Mouse (Mus musculus) skeletal muscle tissue, adult 2 months (tissue): ENCODE data around the gene Irx4.

Experiments
- DNase-seq: peaks from one replicate; pipeline ENCODE4 v3.0.0-alpha.2; 2012; ENCODE audit warnings: low read depth, low spot score

The Irx4 gene

DNA sequence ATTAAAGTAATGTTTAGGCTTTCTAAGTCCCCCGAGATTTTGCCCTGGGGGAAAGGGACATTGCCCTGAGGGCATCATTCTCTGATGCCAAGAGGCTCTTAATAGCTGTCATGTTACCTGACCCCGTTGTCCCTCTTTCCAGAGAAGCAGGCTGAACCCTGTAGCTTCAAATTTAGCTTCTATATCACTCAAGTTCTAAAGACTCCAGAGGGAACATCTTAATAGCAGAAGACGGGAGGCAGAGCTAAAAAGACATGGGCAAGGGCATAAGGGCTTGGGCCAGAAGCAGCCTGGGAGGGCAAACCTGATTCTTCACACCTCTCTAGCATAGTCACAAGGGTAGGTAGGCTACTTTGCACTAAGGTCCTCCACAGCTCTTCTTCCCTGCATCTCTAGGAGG lies 9.6 kb downstream of the Irx4 start:
- DNase-seq: no peak

DNA sequence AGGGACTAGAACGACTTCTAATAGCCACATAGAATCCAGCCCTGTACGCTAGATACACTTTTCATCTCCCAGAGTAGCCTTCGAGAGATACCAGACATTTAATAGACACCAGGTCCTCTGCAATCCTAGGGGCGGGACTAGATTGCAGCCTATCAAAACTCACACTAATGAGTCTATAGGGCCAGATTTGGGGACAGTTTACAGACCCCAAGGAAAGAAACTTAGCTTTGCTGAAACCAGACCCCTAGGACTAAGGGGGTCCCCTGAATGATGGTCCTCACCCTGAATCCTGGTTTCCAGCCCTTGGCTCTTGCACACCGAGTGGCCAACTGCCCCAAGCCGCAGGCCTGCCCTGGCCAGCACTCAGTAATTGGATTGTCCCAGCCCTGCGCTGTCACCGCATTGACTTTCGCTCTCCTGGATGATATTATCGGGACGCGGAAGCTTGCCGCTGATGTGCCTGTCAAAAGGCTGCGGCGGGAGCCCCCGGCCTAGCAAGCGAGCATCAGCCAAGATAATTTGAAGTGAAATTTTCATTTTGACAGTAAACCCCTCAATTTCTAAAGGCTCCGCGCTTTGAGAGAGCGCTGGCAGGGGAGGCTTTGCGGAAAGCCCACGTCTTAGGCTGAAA lies 10.3 kb downstream of the Irx4 start:
- no peak for DNase-seq

DNA sequence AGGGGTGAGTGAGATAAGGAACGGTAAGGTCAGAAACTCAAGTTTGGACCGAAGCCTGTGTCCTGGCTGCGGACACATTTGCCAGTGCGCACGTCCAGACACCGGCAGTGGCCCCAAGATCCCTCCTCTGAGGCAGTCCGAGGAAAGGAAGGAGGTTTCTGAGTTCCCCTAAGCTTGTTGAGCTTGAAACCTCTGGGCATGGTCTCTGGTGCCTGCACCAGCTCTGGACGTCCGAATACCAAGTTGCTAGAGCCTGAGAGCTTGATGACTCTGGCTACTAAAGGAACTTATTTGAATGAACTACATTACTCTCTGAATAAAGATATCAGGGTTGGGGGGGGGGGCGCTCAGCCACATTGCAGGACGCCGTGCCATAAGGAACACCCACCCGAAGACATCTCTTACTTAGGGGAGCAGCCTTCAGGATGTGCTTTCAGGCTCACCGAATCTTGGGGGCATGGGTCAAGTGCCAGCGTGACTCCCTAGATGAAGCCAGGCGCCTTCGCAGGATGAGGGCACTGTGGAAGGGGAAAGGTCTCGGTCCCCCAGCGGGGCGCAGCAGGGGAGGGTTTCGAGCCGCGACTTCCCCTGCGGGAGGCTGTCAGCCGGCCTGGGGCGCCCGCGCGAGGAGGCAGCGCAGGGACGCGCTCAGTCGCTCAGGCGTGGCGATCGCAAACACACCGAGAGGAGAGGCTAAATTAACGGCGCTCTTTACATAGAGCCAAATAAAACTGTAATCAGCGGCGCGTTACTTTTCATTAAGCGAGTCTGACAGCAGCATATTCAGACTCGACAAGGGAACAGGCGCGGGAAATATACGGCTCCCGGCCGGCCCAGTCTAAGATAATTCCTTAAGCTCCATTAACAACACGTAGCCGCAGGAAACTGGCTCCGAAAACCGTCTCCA lies 11.3 kb downstream of the Irx4 start:
- no peak for DNase-seq

DNA sequence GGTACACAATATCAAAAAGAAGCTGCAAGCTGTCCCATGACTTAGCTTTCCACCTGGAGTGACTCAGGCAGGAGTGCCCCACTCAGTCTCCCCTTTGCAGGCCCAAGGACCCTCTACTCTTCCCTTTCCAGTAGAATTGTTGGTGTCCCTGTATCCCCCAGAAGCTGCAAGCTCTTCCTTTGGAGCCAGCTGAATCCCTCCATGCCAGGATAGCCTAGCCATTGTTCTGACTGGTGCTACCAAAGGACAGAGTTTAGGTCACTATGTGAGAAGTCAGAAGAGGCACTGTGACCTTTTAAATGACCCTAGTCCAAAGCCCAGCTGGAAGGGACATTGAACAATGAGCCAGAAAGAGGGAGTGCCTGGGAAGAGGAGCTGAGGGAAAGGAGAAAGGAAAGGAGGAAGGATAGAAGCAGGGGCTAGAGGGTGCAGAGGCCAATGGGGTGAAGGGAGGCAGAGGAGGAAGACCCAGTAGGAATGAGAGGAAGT lies 12.6 kb downstream of the Irx4 start:
- no peak for DNase-seq

DNA sequence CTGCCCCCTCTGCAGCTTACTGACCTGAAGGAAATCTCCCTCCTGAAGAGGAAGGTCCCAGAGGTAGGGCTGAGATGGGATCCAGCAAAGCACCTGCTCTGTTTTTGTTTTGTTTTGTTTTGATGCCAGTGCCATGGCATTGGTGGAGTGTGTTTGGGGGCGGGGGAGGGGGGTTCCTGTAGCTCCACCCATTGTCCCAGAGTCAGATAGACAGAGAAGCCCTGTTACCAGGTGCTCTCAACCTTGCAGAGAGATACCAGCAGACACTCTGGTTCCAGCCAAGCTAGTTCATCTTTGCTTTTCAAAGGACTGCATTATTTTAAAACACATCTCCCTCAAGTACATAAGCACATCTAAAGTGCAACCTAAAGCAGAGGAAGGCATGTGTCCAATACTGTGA lies 13.3 kb downstream of the Irx4 start:
- no peak for DNase-seq

DNA sequence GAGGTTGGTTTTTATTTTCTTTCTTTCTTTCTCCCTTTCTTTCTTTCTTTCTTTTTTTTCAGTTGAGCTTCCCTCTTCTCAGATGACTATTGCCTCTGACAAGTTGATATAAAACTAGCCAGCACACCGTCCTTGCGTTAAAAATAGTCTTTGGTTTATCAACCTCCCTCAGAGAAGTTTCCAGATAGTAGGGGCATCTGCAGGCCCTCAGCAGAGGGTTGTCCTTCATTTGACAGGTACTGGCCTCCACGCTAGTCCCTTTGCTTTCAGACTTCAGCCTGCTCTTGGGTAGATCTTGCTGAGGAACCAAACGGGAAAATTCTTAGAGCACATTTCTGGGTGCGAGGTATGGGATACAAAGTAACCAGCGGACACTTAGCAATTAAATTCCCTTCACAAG lies 17.1 kb downstream of the Irx4 start:
- DNase-seq: no peak

DNA sequence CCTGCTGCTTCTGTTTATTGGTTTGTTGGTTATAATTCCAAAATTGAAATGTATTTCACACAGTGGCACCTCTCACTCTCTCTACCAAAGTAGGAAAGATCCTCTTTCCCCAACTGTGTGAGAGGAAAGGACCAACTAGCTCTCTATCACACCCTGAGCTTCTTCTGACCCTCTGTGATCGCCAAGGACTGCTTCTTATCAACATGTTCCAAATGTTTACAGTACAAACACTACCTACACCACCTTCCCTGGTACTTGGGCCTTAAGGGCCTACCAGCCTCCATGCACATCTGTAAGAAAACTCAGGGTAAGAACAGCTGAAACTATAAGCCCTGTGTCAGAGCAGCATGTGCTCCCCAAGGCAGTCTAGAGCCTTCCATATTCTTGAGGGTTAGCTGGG lies 17.5 kb downstream of the Irx4 start:
- no peak for DNase-seq

DNA sequence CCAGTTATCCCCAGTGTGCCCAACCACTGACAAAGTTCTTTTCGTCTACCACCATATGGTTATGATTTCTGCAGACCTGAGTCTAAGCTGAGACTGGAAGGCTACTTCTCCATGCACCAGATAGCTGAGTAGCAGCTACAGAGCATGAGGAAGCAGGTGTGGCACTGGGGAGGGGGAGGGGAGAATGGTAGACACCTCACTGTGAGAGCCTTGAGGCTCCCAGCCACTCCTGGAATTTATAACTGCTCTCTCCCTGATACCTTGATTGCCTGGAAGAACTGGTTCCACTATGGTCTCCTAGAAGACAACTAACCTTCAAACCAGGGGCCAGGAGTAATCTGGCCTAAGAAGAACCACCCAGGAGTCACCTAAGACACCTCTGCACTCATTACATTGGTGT lies 18.9 kb downstream of the Irx4 start:
- DNase-seq: no peak

DNA sequence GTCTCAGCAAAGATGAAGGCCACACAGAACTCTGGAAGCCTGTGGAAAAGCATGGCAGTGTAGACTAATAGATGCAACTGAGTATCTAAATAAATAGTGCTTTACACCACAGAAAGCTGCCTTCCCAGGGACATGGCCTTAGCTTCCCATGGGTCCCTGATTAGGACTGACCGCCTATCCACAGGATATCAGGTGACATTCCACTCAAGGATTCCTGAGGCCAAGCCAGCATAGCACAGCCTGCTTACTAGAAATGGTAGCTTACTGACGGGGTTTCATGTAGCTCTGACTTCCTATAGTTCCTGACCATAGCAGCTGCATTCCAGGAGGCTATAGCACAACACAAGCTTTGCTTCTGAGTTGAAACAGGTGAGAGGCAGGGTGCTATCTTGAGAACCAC lies 22.1 kb downstream of the Irx4 start:
- DNase-seq: no peak

DNA sequence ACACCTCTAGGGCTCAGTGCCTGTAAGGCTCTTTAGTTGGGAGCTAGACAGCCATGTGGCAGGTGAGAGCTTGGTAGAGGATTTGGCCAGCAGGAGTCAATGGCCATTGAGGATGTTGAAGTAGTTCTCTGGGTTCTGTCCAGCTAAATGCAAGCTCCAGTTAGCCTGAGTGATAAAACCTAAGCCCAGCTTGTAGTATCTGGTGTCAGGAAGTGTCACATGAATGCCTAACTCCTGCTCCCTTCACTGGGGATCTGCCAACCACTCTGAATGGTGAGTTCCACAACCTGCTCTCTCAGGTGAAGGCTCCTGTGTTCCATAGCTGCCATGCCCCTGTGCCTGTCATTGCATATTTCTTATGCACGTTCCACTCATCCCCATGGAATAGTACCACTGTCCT lies 23.3 kb downstream of the Irx4 start:
- DNase-seq: no peak

DNA sequence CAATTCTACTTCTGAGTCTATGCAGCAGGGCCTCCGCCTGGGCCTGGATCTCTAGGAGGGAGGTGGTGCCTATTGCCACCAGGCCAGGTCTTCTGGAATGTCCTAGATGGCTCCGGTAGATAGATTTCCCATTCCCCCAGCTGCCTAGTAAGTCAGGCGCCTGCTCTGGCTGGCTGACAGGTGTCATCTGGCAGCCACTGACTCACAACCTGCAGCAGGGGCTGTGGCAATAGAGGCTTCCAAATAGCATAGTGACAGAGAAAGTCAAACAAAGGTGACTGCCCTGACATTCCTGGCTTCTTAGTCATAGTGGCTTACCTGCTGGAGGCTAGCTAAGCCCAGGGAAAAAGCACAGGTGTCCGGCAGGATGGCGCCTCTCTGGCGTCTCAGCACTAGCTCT lies 29.9 kb downstream of the Irx4 start:
- peak; percentile 4 for DNase-seq

DNA sequence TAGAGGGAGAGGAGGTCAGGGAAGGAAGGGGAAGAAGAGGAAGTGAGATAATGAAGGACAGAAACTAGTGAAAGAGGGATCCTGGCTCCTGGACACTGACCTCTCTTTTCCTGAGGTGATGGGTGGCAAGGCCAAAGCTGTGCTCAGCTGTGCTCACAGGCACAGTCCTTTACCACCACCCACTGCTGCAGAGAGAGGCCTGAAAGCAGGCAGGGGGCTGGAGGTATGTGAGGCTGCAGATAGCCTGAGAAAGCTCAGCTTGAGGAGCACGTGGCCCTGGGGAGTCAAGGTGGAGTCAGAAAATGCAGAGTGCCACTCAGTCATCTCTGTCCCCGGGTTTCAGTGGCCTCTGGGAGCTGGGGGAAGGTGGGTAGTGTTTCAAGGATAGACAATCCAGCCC lies 30.8 kb downstream of the Irx4 start:
- DNase-seq: no peak

DNA sequence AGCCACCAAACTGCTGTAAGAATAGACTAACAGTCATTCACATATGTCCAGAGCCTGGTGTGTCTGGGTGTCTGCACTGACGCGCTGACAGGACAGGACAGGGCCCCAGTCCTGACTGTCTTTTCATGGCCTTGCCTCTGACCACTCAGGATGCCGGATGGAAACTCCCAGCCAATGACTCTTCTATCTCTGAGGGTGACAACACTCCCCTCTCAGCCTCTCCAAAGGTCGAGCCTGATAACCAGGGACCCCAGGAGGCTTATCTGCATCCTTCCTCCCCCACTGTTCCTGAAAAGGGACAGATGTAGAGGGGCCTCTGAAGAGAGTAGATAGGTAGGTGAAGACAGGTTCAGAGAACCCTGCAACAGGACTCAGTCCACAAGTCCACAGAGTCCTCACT lies 38.4 kb downstream of the Irx4 start:
- DNase-seq: no peak

DNA sequence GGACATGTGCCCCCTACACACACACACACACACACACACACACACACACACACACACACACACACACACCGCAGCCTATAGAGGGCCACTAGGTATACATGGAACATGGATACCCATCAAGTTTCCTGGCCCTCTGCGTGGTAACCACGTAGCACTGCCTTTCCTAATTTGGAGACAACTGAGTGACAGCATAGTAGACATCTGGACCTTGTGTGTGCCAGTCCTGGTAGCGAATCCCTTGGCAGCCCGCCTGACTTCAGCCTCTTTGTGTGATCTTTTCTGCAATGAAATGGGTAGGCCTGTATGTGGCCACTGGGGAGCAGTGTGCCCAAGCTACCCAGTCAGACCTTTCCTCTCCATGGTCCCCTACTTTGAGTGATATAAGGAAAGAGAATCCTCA lies 39.0 kb downstream of the Irx4 start:
- DNase-seq: no peak

DNA sequence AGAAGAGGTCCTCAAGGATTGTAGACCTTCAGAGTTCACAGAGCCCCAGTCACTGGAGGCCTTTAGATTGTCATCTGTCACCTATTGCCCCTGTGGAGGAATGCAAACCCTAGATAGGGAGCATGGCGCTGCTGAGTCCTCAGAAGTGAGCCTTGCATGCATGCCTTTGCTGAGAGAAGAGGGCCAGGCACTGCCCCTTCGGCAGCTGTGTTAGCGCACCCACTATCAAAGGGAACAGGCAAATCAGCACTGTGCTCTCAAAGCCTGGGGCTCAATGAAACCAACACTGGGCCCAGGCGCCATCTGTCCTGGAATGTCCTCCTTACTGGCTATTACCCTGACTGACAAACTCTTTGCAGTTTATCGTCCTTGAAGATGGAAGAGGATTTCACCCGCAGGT lies 44.5 kb downstream of the Irx4 start:
- DNase-seq: no peak

DNA sequence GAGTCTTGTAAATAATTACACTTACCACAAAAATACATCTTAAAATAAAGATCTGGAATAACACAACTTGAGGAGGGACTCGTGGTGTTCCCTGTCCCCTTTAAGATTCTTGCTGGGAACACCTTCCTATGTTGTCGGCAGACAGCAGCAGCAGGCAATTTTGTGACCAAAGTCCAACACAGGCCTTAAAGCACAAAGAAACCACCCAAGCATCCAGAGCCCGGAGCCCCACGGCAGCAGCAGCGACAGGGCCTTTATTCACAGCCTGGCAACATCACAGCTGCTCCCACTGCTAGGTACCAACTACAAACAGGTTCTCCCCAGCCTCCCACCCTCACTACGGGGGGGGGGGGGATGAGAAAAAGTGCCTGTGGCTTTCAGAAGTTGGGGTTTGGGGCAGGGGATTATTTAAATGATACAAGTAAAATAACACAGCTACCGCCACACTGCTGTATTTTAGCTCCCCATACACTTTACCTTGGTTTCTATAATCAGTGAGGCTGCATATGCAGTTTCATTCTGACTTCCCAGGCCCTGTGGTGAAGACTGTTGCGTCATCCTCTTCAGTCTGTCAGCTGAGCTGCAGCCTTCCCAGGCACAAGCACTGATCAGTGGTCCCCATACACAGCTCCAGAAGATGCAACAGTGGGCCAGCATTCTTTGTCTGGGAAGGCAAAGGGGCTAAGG lies 45.3 kb downstream of the Irx4 start:
- no peak for DNase-seq

DNA sequence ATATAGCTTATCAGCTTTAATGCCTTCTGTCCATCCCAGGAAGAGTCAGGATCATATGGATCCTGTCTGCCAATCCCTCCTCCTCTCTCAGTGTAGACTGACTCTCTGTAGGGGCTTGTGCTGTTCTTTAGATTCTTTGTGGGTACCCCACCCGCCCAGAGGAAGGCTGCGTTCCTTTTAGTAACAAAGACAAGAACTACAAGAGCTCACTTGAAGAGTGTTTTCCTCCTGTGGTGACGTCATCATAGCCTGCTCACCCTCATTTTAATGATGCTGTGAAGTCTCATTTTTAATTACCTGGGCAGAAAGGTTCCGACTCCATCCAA lies 45.8 kb downstream of the Irx4 start:
- DNase-seq: no peak

DNA sequence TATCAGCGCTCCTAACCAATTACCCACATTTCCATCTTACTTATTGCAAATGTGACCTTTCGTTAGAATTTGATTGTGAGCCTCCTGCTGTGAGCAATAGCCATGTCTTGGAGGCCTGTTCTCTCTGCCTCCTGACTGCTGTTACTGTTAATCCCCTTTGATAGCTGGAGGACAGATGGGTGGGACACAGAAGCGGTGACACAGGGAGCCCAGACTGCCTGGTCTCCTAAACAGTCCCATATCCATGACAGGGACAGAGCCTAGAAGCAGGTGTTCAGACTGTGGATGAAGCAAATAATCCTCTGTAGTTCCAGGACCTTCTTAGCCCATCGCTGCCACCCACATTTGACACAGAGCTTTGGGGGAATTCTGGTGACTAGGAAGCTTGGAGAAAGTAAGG lies 46.2 kb downstream of the Irx4 start:
- DNase-seq: no peak

DNA sequence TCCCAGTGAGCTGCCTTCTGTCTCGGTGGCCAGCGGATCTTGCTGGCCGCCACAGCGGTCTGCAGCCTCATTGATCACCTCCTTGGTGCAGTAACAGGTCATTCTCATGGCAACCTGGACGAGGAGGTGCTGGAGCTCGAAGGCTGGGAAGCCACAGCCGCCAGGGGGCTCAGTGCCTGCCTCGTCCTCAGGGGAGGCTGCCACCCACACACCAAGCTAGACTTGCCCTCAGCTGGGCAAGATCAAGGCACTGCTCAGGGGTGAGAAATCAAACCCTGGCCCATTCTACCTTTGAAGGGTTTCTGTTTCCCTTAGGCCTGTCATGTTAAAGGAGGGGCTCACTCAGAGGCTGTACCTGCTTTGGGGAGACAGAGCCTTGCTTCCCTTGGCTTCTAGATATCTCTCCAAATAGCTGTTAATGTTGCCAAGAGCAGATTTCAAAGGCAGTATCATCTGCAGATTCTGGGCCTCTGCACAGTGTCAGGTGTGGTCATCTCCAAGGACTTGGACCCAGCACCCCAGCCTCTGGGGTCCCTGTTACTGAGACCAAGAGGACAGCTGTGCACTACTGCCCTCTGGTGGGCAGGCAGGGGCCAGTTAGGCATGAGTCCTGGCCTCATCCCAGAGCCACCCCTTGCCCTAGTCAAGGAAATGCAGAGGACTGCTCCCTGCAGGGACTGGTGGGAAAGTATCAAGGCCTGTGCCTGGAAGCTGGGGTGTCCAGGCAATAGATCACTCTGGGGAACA lies 50.1 kb downstream of the Irx4 start:
- DNase-seq: no peak
